Mouse (Mus musculus) ES-Bruce4 (cell line): ENCODE measurements around the gene Senp1.

Experiments
- CTCF ChIP-seq: IDR thresholded peaks from one replicate; pipeline ENCODE4 v1.8.1; 2011; ENCODE audit warnings: low read depth, low read length
- EP300 ChIP-seq: IDR thresholded peaks from 2 replicates; pipeline ENCODE4 v1.6.1; 2011; ENCODE audit warnings: low read depth, low read length; ENCODE audit not compliant: insufficient read depth
- POLR2A ChIP-seq: IDR thresholded peaks from one replicate; pipeline ENCODE4 v1.8.1; 2011; ENCODE audit warnings: low read length; ENCODE audit not compliant: insufficient read depth

DNA sequence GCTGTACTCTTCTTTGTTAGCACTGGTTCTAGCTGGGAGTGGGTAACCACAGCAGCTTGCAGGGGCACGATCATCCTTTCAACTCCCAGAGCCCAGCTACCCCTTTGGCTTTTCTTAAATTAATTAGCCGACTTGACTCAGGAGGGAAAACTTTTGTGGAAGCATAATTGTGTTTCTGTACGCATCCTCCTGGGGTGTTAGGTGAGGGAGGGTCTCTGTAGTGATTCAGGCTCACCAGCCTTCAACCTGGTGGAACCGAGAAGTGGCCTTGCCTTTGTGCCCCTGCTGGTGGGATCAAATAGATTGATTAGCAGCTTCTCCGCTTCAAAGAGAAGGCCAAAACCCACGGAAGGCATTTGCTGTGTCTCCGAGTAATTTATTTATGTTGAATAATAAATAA, 93.6 kb downstream of the Senp1 start:
- no peak for TF ChIP-seq CTCF
- TF ChIP-seq POLR2A, result no peak
- TF ChIP-seq EP300, result no peak
